In genomic region chr19:10038910-10039309, GRCm38 (mm10) we compare ENCODE assay signal across 9 mouse cellular contexts. TPM values are rescaled to one million over a fixed set of nuclear protein-coding genes. Genes with fewer than 3 reads are reported as not detected.
DNase-seq lines count a peak whose midpoint lies in the region; ATAC-seq and TF ChIP-seq lines count a peak whose summit lies in the region.
"Had no signal": no experiment of that assay in that cellular context is flagged by ENCODE, and none has a peak within 500 bp of the region (broad histone marks: within the 10 kb centered on the region; RNA-seq: fewer than 3 reads in every experiment).

No protein-coding gene starts in this region.

- peak; percentile 64 to 65 for DNase-seq in heart, adult 18-20 months
- no peak for DNase-seq in heart, adult 8-10 months (ENCODE audit: low spot score)
- peak; percentile 96 for DNase-seq in adipocyte (ENCODE audit: low spot score)
- DNase-seq in heart, postnatal 10 days = peak; percentile 70 to 84
- peak; percentile 96 for DNase-seq in lung, embryonic 14.5 days
- DNase-seq in spleen, postnatal 36 days (ENCODE audit: low spot score in 2 of 2) = no peak
- no peak for DNase-seq in spleen, postnatal 14 days (ENCODE audit: low spot score in 2 of 2)
- no peak for DNase-seq in midbrain, embryonic 11.5 days (ENCODE audit: low spot score, missing footprints)

- peak overlapping the region; percentile 95 for H3K27ac ChIP-seq in lung, embryonic 14.5 days (ENCODE audit: low read depth)
- H3K27ac ChIP-seq in midbrain, embryonic 11.5 days (ENCODE audit: low read depth, low read length) = no peak overlapping the region
- H3K27ac ChIP-seq: hindbrain, embryonic 14.5 days had no signal

- ATAC-seq in lung, embryonic 14.5 days (ENCODE audit: insufficient read depth) = peak; percentile 82
- ATAC-seq in midbrain, embryonic 11.5 days (ENCODE audit: low FRiP score) = no peak

- 5% methylated on average over 3 of the region's 3 CpGs for whole genome bisulfite sequencing in lung, embryonic 14.5 days
- 37% methylated on average over 3 of the region's 3 CpGs for WGBS in midbrain, embryonic 11.5 days

- H3K4me1 ChIP-seq in lung, embryonic 14.5 days (ENCODE audit: insufficient read depth) = peaks cover 40% of the 10 kb centered on the region
- peaks cover 13% of the 10 kb centered on the region for H3K4me1 ChIP-seq in midbrain, embryonic 11.5 days (ENCODE audit: control insufficient read depth, insufficient read depth, low read length)

- H3K27me3 ChIP-seq in lung, embryonic 14.5 days (ENCODE audit: insufficient read depth, low read length) = no peaks in the 10 kb centered on the region
- H3K27me3 ChIP-seq in midbrain, embryonic 11.5 days (ENCODE audit: control insufficient read depth, insufficient read depth, low read length) = peaks cover 8% of the 10 kb centered on the region

- H3K36me3 ChIP-seq in lung, embryonic 14.5 days (ENCODE audit: insufficient read depth) = peaks cover 17% of the 10 kb centered on the region
- H3K36me3 ChIP-seq in midbrain, embryonic 11.5 days (ENCODE audit: control insufficient read depth, insufficient read depth, low read length) = no peaks in the 10 kb centered on the region

- H3K9me3 ChIP-seq in lung, embryonic 14.5 days (ENCODE audit: low read depth, low read length) = no peaks in the 10 kb centered on the region
- H3K9me3 ChIP-seq in midbrain, embryonic 11.5 days (ENCODE audit: control insufficient read depth, low read length) = no peaks in the 10 kb centered on the region

- no peak overlapping the region for H3K4me3 ChIP-seq in lung, embryonic 14.5 days (ENCODE audit: low read depth, low read length)
- no peak overlapping the region for H3K4me3 ChIP-seq in midbrain, embryonic 11.5 days (ENCODE audit: low read depth, low read length)

- H3K9ac ChIP-seq in lung, embryonic 14.5 days = no peak overlapping the region
- no peak overlapping the region for H3K9ac ChIP-seq in midbrain, embryonic 11.5 days (ENCODE audit: low read length)
- H3K9ac ChIP-seq: hindbrain, embryonic 14.5 days had no signal

- TF ChIP-seq CTCF in lung, embryonic 14.5 days (IDR thresholded peaks at IDR 0.05; ENCODE audit: low read depth) = 0 out of 2 replicates have a peak, but pooled peaks have one; percentile 12

- H3K4me2 ChIP-seq in lung, embryonic 14.5 days = peak overlapping the region; percentile 37
- H3K4me2 ChIP-seq in midbrain, embryonic 11.5 days = no peak overlapping the region
- H3K4me2 ChIP-seq: hindbrain, embryonic 14.5 days had no signal

- intact Hi-C loops in heart, postnatal 10 days (cut with DNase I) = loop anchor here (2.0 to 5.0 kb wide), 2 partner anchors 143 to 162 kb away; partner anchors contain the start of gene Fads1

RNA-seq across cellular contexts. Expression of gene Fads3, which starts 2.5 kb away (rescaled TPM):
- 10 to 100 TPM; 31.8 to 34.9 TPM for total RNA-seq in heart, adult 18-20 months (2021)
- total RNA-seq in heart, adult 8-10 months (2022) = 10 to 100 TPM; 34.9 to 43.8 (median 37.4) TPM
- 10 to 100 TPM; 39.7 to 45.5 TPM for total RNA-seq in heart, postnatal 10 days (2021)
- polyA plus RNA-seq in lung, embryonic 14.5 days (2014; fragmentation: Nextera tagmentation; extraction: Ambion mirVana) = 31.1 and 38.8 TPM in 2 replicates
- polyA plus RNA-seq in midbrain, embryonic 11.5 days (2014; fragmentation: Nextera tagmentation; extraction: Ambion mirVana) = 5.0 and 5.1 TPM in 2 replicates

RNA-seq across cellular contexts. Expression of gene Rab3il1, which starts 37.4 kb away (rescaled TPM):
- 1 to 10 TPM; 6.6 to 6.8 TPM for total RNA-seq in heart, adult 18-20 months (2021)
- 1 to 10 TPM; 6.3 to 8.1 (median 7.5) TPM for total RNA-seq in heart, adult 8-10 months (2022)
- total RNA-seq in heart, postnatal 10 days (2021) = 10 to 100 TPM; 10.4 to 12.1 TPM
- polyA plus RNA-seq in lung, embryonic 14.5 days (2014; fragmentation: Nextera tagmentation; extraction: Ambion mirVana) = 30.9 and 34.0 TPM in 2 replicates
- 36.8 and 40.1 TPM in 2 replicates for polyA plus RNA-seq in midbrain, embryonic 11.5 days (2014; fragmentation: Nextera tagmentation; extraction: Ambion mirVana)

RNA-seq across cellular contexts. Expression of gene Best1, which starts 37.5 kb away (rescaled TPM):
- total RNA-seq in heart, adult 18-20 months (2021) = under 1 TPM; 0.12 to 0.13 TPM
- under 1 TPM in 2 of 4 experiments, not detected in 2; 0.14 to 0.65 TPM for total RNA-seq in heart, adult 8-10 months (2022)
- total RNA-seq in heart, postnatal 10 days (2021) = under 1 TPM; 0.20 to 0.36 TPM
- 1.0 and 1.4 TPM in 2 replicates for polyA plus RNA-seq in lung, embryonic 14.5 days (2014; fragmentation: Nextera tagmentation; extraction: Ambion mirVana)
- polyA plus RNA-seq in midbrain, embryonic 11.5 days (2014; fragmentation: Nextera tagmentation; extraction: Ambion mirVana) = 1.3 and 1.5 TPM in 2 replicates

RNA-seq across cellular contexts. Expression of gene Fth1, which starts 58.5 kb away (rescaled TPM):
- 1,000 to 10,000 TPM; 2,847 to 3,135 TPM for total RNA-seq in heart, adult 18-20 months (2021)
- 1,000 to 10,000 TPM; 2,773 to 3,210 (median 2,950) TPM for total RNA-seq in heart, adult 8-10 months (2022)
- 1,000 to 10,000 TPM; 1,753 to 1,826 TPM for total RNA-seq in heart, postnatal 10 days (2021)
- 1,651 and 1,692 TPM in 2 replicates for polyA plus RNA-seq in lung, embryonic 14.5 days (2014; fragmentation: Nextera tagmentation; extraction: Ambion mirVana)
- polyA plus RNA-seq in midbrain, embryonic 11.5 days (2014; fragmentation: Nextera tagmentation; extraction: Ambion mirVana) = 1,347 and 1,422 TPM in 2 replicates

Comparison
In these comparisons a context has a peak if more than half of its experiments do, and no peak if none do; other contexts are left out.
1. DNase-seq: peak in heart, adult 18-20 months (2 of 2), adipocyte (single experiment), heart, postnatal 10 days (2 of 2) and lung, embryonic 14.5 days (single experiment); none in heart, adult 8-10 months (single experiment), spleen, postnatal 36 days (0 of 2), spleen, postnatal 14 days (0 of 2) and midbrain, embryonic 11.5 days (single experiment).